Mouse (Mus musculus): ENCODE data around the gene Mrrf.

DNA sequence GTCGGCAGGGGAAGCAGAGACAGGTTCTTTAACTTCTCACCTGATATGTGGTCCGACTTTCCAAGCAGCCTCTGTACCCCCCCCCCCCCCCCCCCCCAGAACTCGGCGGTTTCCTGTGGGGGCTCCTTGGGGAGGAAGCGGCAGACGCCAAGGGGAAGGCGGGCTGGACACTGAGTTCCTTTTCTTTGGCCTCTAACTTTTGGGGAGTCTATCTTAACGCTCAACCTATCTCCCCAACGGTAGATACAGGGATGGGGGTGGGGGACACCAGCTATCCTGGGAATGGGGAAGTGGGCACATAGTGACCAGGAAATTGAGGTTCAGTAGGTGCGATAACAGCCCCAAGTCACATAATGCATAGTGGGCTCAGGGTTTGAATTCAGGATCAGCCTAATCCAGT, 94.8 kb downstream of the Mrrf start:
- TF ChIP-seq CTCF (IDR thresholded peaks at IDR 0.05; ENCODE audit: insufficient read depth, low read depth, low read length) (no peak), POLR2A (IDR thresholded peaks at IDR 0.05; ENCODE audit: insufficient read depth, low read depth, low read length) (no peak)
